Mouse (Mus musculus) megakaryocyte, adult 5-6 weeks (primary cell): Measurements from ENCODE around the gene Rabif. TPM values are rescaled to one million over a fixed set of nuclear protein-coding genes. Genes with fewer than 3 reads are reported as not detected.
"Not testable (repeated sequence)": the region's sequence is repeated elsewhere in the genome, so short reads cannot be mapped to it uniquely, and the experiment has no call there.

Experiments
- ATAC-seq: 2 replicates; pipeline ENCODE4 v1.8.0; 2016; ENCODE audit warnings: mild to moderate bottlenecking, inconsistent platforms; ENCODE audit not compliant: poor library complexity, severe bottlenecking
- total RNA-seq, 2 experiments: library from RNA; stranded (forward) in 1 of 2; stranded (reverse) in 1 of 2; fragments of 153-499, 151-499 nt in 1 of 2; fragments of 221-1000, 200-1000 nt in 1 of 2; gene quantifications; 2 replicates each; pipeline versions ENCODE4 v1.2.3 to v1.2.4; 2015 to 2017

Gene Rabif
- total RNA-seq, 2 experiments from 2014 or later: 16.1 to 24.1 TPM

DNA sequence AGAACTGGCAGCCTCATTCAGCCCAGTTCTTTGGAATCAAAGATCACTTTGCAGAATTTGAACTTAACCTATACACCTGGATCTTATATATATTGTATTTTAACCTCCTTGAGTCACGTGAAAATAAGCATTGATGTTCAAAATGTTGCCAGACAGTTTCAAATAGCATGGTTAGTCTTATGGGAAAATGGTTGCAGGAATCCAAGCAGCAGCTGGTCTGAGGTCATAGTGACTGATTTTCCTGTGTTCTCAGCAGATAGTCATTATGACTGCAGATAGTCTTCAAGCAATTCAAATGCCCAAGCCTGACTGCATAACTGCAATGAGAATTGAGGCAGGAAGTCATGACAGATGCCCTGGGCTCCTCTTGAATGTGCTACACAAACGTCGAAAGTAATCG, 17.7 kb downstream of the Rabif start:
- ATAC-seq: no peak

DNA sequence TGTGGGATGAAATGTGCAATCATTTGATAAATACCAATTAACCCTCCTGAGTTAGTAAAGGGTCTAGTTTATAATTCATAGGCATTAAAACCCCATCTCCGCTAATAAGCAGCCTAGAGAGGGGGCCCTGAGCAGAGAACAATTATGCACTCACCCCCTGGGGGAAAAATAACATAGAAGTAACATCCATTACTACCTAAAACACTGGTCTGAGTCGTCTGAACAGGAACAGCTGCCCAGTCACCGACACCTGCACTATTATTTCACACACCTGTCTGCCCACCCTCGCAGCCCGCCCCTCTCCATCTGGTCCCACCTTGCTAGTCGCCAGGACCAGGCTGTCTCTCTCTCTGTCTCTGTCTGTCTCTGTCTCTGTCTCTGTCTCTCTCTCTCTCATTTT, 18.1 kb downstream of the Rabif start:
- ATAC-seq: no peak

DNA sequence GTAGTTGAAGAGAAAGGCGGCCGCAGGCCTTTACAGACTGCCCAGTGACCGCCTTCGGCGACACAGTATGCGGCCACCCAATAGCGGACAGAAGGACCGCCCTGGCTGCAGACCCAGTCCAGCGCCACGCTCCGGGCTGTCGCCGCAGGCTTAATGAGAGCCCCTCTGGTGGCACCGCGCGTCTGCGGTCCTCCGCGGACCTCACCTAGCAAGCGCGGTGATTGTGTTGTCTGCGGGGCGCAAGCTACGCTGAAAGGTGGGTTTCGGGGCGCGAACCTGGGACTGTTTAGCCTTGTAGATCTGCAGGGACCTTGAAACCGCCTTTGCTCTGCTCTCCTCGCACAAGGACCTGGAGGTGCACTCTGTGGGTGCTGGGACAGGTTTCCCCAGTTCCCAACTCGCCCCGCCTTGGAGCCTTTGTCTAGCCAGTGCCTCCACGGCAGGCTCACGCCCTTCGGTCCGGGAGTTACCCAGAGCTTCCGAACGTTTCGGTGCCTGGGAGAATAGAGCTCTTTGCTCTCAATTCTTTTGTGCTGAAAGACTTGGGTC, 18.9 kb downstream of the Rabif start:
- peak; percentile 57 for ATAC-seq

DNA sequence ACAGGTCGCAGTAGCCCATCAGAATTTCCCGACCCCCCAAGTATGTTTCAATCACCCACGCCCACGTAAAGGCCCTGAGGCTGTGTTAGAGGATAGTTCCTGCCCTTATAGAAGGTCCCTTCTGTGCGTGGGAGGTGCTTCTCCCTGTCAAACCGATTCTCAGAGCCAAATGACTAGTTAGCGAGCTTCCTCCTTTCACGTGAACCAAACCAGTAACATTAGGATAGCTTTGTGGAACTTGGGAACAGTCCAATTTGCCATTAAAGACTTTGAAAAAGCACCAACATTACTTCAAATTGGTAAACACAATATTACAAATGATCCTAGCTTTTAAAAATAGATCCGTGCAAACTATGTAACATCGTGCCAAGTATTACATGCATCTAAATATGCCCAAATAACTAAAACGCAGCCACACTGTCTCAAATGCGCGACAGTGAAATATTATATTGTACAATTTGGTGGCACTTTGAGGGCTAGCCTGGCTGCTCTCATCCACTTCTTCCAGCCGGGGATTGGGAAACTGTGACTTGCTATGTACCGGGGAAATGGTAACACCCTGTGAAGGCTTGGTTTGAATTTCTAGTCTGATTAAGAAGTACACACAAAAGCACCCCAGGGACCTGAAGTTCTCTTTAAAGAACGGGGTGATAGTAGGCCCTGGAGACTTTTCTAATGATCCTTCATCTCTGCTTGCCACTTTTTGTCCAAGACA, 19.6 kb downstream of the Rabif start:
- peak; percentile 38; the same call in 1 of the 2 replicates for ATAC-seq

DNA sequence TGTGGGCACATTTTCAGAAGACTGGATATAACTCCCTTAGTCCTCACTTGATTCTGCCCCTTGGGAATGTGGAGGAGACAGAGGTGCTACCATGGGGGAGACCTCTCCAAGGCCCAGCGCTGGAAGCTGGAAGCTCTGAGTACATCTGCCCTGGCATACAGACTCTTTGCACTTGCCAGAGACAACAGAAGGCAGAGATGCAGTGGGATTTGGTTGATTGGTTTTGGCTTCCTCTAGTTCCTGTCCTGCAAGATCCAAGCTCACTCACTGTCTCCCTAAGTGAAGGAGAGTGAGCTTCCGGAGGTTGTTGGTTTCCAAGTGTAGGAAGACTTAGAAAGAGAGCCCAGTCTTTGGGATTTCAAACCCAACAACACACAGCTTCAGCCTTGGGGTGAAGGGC, 21.4 kb downstream of the Rabif start:
- no peak for ATAC-seq

DNA sequence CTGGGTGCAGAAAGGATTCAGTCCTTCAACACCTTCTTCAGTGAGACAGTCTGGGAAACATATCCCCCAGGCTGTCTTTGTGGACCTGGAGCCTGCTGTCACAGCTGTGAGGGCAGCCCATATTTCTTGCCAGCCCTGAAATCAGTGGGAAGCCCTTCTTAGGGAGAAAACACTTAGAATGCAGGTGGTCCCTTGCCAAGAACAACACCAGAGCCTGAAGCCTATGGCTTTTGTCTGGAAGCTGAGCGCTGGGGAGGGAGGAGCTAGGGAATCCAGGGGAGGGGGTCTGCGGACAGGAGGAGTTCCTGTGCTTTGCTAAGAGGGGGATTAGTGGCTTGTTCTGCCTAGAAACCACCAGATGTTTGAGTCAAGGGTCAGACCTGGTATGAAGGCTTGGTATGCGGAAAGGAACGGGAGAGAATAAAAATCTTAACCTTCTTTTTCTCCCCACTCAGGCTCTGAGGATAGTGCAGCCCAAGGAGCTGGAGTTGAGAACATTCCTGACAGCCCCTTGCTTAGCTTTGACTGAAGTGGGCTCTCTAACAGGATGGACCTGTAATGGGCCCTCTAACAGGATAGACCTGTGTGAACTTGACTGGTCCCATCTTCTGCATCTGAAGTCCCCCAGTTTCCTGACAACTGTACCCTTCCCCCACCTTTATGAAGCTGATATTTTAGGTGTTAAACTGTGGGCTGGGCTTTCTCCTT, 22.2 kb downstream of the Rabif start:
- no peak for ATAC-seq

DNA sequence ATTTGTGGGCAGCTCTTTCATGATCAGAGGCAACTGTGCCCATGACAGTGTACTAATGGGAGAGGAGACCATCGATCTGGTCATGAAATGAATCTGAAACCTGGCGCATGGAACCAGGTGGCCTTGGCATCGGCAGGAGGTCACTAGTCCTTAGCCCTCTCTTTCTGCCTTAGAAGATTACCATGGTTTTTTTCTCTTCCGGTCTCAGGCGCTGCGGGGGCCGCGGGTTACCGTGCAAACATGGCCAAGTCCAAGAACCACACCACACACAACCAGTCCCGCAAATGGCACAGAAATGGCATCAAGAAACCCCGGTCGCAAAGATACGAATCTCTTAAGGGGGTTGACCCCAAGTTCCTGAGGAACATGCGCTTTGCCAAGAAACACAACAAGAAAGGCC, 23.4 kb downstream of the Rabif start:
- ATAC-seq: not testable (repeated sequence)

DNA sequence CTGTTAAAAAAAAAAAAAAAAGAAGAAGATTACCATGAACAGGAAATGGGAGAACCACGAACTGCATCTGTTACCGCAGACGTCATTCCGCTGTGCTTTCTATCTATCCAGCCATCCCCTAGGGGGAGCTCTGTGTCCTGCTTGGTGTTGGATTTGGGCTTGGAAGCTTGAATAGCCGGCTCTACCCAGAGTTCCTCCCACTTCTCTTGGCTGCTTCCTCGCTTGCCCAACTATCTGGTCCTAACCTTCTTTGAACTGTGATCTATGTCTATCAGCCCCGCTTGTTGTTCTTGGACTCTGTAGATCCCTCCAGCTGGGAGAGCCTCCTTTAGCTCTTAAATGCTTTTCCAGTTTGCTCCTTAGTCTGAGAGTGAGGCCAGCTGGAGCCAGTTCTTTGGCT, 24.2 kb downstream of the Rabif start:
- peak; percentile 91 for ATAC-seq

DNA sequence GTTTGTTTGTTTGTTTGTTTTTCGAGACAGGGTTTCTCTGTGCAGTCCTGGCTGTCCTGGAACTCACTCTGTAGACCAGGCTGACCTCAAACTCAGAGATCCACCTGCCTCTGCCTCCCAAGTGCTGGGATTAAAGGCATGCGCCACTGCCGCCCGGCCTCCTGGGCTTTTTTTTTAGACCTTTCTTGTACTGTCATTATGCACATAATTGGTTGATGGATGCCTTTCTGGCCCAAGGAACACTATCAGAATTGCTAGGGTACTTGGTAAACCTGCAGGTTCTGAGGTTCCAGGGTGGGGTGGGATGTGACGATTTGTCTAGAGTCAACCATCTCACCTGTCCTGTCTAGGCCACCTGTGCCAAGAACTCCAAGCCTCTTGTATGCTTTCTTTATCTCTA, 24.8 kb downstream of the Rabif start:
- not testable (repeated sequence) for ATAC-seq

DNA sequence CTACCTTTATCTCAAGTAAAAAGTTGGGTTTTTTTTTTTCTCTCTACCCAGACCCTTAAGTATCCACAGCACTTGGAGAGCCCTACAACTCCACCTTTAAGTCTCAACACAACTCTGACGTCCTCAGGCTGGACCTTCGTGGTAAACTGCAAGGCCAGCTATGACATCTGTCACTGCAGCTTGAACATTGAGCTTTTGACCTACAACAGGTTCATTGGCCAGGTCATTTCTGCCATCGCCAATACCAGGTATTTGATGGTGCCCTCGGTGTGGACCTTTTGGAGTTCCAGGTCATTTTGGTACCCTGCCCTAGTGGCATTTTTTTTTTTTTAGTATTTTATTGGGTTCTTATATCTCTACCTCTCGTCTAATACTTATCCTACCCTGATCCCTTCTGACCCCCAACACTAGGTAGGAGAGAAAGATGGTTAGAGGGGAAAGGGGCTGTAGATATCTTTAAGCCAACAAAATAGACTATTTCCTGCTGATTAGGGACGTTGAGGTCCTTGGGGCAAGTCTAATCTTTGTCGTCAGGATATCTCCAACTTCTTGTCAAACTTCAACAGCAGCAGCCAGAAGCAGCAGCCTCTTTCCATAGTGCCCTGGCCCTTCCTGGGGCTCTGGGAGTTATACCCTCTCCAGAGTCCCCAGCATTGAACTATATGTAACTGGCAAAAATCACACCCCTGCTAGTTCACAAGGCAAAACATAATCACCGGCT, 25.7 kb downstream of the Rabif start:
- ATAC-seq: no peak

DNA sequence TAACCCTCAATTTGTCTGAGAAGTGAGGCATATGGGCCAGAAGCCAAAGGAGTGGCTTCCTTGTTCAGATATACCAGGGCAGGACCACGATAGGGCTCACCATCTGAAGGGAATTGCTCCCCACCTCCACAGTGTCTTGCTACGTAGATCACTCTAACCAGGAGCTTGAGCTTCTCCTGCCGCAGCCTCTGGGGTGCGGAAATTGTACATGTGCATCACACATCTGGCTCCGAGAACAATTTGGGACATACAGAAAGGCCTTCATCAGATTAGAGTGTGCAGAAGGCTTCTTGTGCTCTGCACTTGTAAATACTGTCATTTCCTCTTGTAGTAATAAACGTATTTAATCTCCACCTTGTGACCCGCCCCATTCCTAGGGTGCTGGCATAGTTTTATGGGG, 26.7 kb downstream of the Rabif start:
- ATAC-seq: no peak

DNA sequence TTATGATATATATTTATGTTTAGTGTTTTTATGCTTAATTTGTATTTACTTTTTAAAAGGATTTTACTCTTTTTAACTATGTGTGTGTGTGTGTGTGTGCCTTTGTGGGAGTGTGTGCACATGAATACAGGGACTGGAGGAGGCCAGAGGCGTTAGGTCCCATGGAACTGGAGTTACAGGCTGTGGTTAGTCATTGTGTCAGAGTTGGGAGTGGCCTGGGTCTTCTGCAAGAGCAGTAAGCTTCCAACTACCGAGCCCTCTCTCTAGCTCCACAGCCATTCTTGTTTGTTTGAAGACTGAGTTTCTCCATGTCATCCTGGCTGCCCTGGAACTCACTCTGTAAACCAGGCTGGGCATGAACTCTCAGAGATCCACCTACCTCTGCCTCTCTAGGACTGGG, 27.9 kb downstream of the Rabif start:
- peak; percentile 77 for ATAC-seq

DNA sequence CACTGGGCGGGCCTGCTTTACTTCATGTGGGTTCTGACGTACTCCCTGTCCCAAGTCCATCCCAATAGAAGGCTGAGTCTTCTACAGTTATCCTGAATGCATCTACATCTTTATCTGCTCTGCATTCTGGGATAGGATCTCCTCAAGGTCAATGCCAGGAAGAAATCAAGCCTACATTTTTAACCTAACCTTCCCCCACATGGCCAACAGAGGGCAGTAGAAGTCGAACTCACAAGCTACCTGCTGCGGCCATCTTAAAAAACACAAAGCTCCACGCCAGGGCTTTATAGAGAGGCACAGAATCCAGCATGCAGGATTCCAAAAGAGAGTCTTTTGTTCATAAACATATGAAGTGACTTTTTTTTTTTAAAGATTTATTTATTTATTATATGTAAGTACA, 30.0 kb downstream of the Rabif start:
- peak; percentile 71 for ATAC-seq

DNA sequence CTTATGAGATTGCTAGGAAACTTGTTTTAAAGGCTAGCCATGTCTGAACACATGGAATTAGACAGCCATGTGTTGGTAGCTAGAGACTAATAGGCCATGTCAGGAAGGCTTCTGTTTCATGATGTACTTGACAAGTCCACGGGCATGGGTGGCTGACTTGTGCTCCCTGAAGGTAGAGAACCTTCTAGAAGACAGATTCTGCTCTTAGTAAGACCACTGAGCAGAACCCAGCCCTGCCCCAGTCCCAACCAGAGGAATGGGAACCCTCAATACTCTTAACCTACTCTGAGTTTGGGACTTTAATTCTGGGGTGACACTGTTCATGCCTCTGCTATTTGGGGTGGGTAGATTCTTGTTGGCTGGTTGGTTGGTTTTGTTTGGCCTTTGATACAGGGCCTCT, 30.6 kb downstream of the Rabif start:
- ATAC-seq: no peak

DNA sequence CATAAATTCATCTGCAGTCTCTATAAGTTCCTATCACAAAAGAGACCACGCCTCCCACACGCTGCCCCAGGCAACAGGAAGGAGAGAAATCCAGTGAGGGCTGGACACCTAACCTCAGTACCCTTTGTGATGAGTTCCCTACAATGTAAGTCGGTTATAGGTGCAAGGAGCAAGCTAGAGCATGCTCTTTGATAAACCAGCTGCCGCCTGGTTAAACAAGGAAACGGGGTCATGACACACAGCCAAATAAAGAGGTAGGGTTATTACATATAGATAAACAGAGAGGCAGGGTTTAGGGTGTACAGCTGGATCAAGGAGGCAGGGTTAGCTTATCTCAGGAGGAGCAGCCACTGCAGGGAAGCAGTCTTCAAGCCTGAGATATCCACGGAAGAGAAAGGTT, 32.3 kb downstream of the Rabif start:
- 0 out of 2 replicates have a peak, but pooled peaks have one; percentile 17 for ATAC-seq

DNA sequence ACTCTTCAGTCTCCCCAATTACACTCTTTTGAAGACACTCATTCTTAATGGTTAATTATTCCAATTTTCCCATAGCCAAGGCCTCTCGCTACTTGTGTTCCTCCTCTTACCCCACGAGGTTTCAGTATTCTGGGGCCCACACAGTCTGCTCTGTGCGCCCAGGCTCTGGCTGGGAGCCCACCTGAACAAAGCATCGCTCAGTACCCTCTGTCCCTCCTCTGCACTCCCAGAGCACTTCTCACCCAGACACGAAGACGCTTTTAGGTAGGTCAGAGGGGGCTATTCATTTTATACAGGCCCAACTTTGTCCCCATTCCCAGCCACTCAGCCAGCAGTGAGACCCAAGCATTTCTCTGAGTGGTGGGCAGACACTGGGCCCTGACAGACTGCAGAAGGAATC, 36.2 kb downstream of the Rabif start:
- ATAC-seq: no peak

DNA sequence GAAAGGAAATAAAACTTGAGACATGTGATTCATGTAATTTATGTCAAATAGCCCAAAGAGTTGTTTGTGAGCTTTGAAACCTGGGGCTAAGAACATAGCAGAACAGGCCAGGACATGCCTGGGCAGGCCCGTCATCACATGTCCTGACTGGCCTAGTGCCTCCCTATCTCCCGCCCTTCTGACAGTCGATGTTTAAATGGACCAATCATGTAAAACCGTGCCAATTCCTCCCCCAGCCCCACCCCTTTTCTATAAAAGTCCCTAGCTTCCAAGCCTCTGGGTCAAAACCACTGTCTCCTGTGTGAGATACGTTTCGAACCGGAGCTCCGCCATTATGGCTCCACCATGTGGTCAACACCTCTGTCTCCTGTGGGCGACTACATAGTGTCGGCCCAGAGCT, 39.3 kb downstream of the Rabif start:
- not testable (repeated sequence) for ATAC-seq

DNA sequence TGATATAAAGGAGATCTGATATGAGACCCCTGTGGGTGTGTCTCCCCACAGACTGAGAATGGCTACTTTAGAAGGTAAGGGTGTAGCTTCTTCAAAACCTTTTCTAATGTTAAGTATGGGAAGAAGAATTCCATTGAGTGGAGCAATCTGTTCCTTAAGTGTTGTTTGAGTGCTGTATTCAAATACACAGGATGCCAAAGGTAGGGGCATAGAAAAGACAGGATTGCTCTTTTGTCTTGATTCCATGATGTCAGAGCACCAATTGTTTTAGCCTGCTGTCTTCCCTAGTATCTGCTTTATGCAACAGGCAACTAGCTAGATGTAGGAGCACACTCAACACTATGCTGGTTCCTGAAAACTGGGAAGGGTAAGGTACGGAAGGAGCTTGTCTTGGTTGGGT, 40.6 kb downstream of the Rabif start:
- ATAC-seq: no peak

DNA sequence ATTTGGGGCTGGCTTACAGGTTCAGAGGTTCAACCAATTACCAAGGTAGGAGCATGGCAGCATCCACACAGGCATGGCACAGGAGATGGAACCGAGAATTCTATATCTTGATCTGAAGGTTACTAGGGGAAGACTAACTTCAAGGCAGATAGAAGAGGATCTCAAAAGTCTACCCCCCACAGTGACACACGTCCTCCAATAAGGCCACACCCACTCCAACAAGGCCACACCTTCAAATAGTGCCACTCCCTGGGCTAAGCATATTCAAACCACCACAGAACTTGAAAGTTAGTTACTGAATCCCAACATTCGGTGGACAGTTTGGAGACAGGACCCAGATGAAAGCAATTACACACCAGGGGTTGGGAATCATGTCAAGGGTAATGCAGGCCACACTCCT, 41.1 kb downstream of the Rabif start:
- ATAC-seq: no peak

DNA sequence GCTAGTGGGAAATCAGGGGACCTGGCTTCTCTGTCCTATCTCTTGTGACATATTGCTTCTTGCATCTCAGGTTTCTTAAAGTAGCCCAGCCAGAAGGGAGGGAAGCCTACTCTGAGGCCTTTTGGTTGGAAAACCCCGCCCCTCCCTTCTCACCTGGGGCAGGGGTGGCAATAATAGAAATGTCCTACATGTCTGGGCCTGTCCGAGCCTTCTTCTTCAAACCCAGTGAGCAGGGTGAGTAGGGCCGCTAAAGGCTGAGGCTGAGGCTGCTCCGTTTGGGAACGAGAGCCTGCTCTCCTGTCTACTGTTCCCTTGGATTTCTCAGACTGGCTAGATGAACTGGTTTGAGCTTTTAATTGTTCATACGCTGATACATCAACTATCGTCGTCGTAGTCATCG, 46.2 kb downstream of the Rabif start:
- no peak for ATAC-seq

DNA sequence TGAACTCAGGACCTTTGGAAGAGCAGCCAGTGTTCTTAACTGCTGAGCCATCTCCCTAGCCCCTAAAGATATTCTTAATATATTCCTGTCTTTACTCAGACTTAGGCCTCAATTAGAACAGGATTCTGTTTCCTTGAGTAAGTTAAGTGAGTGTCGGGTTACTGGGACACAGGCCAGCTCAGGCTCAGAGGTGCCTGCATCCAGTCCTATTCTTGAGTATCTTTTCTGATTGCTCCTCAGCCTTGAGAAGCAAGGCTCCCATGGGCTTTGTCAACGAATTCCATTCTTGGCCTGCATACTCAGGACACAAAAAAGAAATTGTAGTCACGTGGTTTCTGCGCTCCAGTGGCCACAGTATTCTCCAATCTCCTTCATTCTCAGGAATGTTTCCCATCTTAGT, 53.8 kb downstream of the Rabif start:
- ATAC-seq: no peak
